Mouse (Mus musculus) left cerebral cortex, postnatal 4 days (tissue): ENCODE data around the gene Celf2. TPM values are rescaled to one million over a fixed set of nuclear protein-coding genes. Genes with fewer than 3 reads are reported as not detected.
A peak's percentile ranks its signal among the peaks of the same experiment; 100 is the strongest.

Source experiments
- DNase-seq: peaks from one replicate; pipeline ENCODE4 v3.0.0-alpha.2; 2022
- intact Hi-C: fragments of 180-260 bp; cut with DNase I; formaldehyde crosslinking; loops from one replicate; pipeline ENCODE4 v1.15.1; 2025
- total RNA-seq, 2 experiments: library from RNA; stranded (reverse); gene quantifications; 2 replicates each; pipeline ENCODE4 v1.2.3; 2021

Gene Celf2
- total RNA-seq, 2 experiments from 2014 or later, result 705 to 801 TPM

- DNase-seq, result no peak
- intact Hi-C loops, result no loop called here
Measured at GRCm38 (mm10) chr2:6942635-6943390, 566.5 kb downstream of the Celf2 start.

GRCm38 (mm10) chr2:6939143-6939542 is 570.2 kb downstream of the Celf2 start:
- intact Hi-C loops, result no loop called here
- no peak for DNase-seq

- intact Hi-C loops, result no loop called here
- DNase-seq, result no peak
Measured at GRCm38 (mm10) chr2:6933130-6933529, 576.2 kb downstream of the Celf2 start.

GRCm38 (mm10) chr2:6927693-6928360 is 581.5 kb downstream of the Celf2 start:
- no peak for DNase-seq
- intact Hi-C loops, result no loop called here

- intact Hi-C loops, result no loop called here
- no peak for DNase-seq
Measured at GRCm38 (mm10) chr2:6925505-6925904, 583.9 kb downstream of the Celf2 start.

GRCm38 (mm10) chr2:6923738-6924474 is 585.5 kb downstream of the Celf2 start:
- DNase-seq, result peak; percentile 10
- intact Hi-C loops, result no loop called here

- intact Hi-C loops, result no loop called here
- no peak for DNase-seq
Measured at GRCm38 (mm10) chr2:6915386-6915785, 594.0 kb downstream of the Celf2 start.

- no peak for DNase-seq
- intact Hi-C loops, result no loop called here
Measured at GRCm38 (mm10) chr2:6913315-6913714, 596.0 kb downstream of the Celf2 start.

- no peak for DNase-seq
- intact Hi-C loops, result no loop called here
Measured at GRCm38 (mm10) chr2:6911932-6912331, 597.4 kb downstream of the Celf2 start.

- DNase-seq, result no peak
- intact Hi-C loops, result no loop called here
Measured at GRCm38 (mm10) chr2:6909921-6910320, 599.4 kb downstream of the Celf2 start.

- DNase-seq, result no peak
- intact Hi-C loops, result no loop called here
Measured at GRCm38 (mm10) chr2:6904411-6904810, 605.0 kb downstream of the Celf2 start.

GRCm38 (mm10) chr2:6903251-6903763 is 606.1 kb downstream of the Celf2 start:
- no peak for DNase-seq
- intact Hi-C loops, result no loop called here

GRCm38 (mm10) chr2:6896896-6897295 is 612.5 kb downstream of the Celf2 start:
- no peak for DNase-seq
- intact Hi-C loops, result no loop called here

- DNase-seq, result no peak
- intact Hi-C loops, result no loop called here
Measured at GRCm38 (mm10) chr2:6893597-6893996, 615.8 kb downstream of the Celf2 start.

- intact Hi-C loops, result no loop called here
- no peak for DNase-seq
Measured at GRCm38 (mm10) chr2:6893095-6893494, 616.3 kb downstream of the Celf2 start.

GRCm38 (mm10) chr2:6884796-6885711 is 624.3 kb downstream of the Celf2 start:
- peak; percentile 32 for DNase-seq
- intact Hi-C loops, result loop anchor here (5.0 to 10.0 kb wide), 3 partner anchors 197 to 1500 kb away; no protein-coding TSS in a partner anchor

GRCm38 (mm10) chr2:6883996-6884795 is 625.2 kb downstream of the Celf2 start:
- intact Hi-C loops, result loop anchor here (5.0 to 10.0 kb wide), 3 partner anchors 198 to 1501 kb away; no protein-coding TSS in a partner anchor
- DNase-seq, result no peak

- no peak for DNase-seq
- intact Hi-C loops, result loop anchor here (5.0 to 10.0 kb wide), 3 partner anchors 200 to 1502 kb away; no protein-coding TSS in a partner anchor
Measured at GRCm38 (mm10) chr2:6882236-6882885, 627.0 kb downstream of the Celf2 start.
